Mouse (Mus musculus): Measurements from ENCODE around the gene Gfi1b.
A peak's percentile ranks its signal among the peaks of the same experiment; 100 is the strongest.

GRCm38 (mm10) chr2:28640461-28641424 lies 19.0 kb upstream of the Gfi1b start, which contains the start of gene Tsc1:
- TF ChIP-seq CTCF (IDR thresholded peaks at IDR 0.05; ENCODE audit: low read depth, low read length) (no peak), EP300 (IDR thresholded peaks at IDR 0.05; ENCODE audit: insufficient read depth, low read depth, low read length) (peak; percentile 55; the same call in 1 of the 2 replicates)

All from ES-Bruce4 (cell line).